Mouse (Mus musculus) bone marrow, adult 2 months (tissue): Measurements from ENCODE around the gene Atp6v1g3. TPM values are rescaled to one million over a fixed set of nuclear protein-coding genes. Genes with fewer than 3 reads are reported as not detected.
A peak's percentile ranks its signal among the peaks of the same experiment; 100 is the strongest.

Experiments
- H3K27ac ChIP-seq: fragments of 200-500 bp; 2 replicates; pipeline ENCODE4 v1.5.1; 2012; ENCODE audit warnings: low read depth, mild to moderate bottlenecking, control low read depth, inconsistent platforms, low read length; ENCODE audit not compliant: control insufficient read depth, poor library complexity, insufficient read depth
- H3K4me1 ChIP-seq: fragments of 200-500 bp; 2 replicates; pipeline ENCODE4 v1.6.1; 2011; ENCODE audit warnings: low read length; ENCODE audit not compliant: control insufficient read depth, insufficient read depth
- H3K4me3 ChIP-seq: fragments of 200-500 bp; replicated peaks from 2 replicates; pipeline ENCODE3; 2011; ENCODE audit warnings: mild to moderate bottlenecking, low read depth, low read length, control low read depth; ENCODE audit not compliant: control insufficient read depth
- CTCF ChIP-seq: fragments of 200-500 bp; IDR thresholded peaks from 2 replicates; pipeline ENCODE4 v1.5.1; 2011; ENCODE audit warnings: low read length, control low read depth; ENCODE audit not compliant: control insufficient read depth, insufficient read depth
- POLR2A ChIP-seq: fragments of 200-500 bp; IDR thresholded peaks from 2 replicates; pipeline ENCODE4 v1.6.1; 2011; ENCODE audit warnings: low read depth, mild to moderate bottlenecking, control low read depth, low read length, borderline replicate concordance; ENCODE audit not compliant: control insufficient read depth
- WGBS: fragments of 180-500 bp; shearing (Covaris S2); methylation state at CpG from one replicate; pipeline ENCODE4 v1.1.7; 2018; 5-methylcytosine and 5-hydroxymethylcytosine counted together
- polyA plus RNA-seq: library from polyadenylated mRNA; stranded (reverse); fragments of >200 nt; gene quantifications from 2 replicates; pipeline ENCODE4 v1.2.4, GENCODE M21; 2011; ENCODE audit warnings: low replicate concordance; ENCODE audit not compliant: missing spikeins, insufficient read depth, insufficient read length

The Atp6v1g3 gene
- polyA plus RNA-seq, 1 experiment: not detected

DNA sequence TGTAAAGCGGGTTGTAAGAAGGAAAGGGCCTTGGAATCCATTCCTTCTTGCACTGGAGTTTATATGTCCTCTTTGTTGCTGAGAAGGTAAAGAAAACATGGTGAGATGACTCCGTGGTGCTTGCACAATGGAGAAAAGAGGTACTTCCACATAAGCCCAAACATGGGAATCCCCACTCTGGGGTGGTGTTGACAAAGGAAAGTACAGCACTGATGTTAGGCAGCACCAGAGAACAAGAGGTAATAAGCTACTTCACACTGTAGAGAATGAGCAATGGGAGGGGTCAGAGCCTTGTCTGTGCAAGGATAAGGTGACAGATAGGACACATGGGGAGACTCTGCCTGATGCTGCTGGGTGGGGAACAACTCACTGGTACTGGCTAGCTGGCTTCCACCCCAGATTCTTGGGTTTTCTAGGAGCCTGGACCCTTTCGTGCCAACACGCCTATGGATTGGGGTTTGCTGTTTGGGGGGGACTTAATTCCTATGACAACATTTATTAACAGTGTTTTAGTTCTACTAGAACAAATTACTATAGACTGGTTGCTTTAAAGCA, 49.6 kb downstream of the Atp6v1g3 start:
- TF ChIP-seq CTCF (no peak), POLR2A (no peak)
- no peaks in the 10 kb centered on the region; the same call in 1 of the 2 replicates for H3K4me1 ChIP-seq
- H3K4me3 ChIP-seq: no peak overlapping the region
- WGBS: 58% methylated on average over 4 of the region's 4 CpGs
- peak overlapping the region; percentile 61 for H3K27ac ChIP-seq

DNA sequence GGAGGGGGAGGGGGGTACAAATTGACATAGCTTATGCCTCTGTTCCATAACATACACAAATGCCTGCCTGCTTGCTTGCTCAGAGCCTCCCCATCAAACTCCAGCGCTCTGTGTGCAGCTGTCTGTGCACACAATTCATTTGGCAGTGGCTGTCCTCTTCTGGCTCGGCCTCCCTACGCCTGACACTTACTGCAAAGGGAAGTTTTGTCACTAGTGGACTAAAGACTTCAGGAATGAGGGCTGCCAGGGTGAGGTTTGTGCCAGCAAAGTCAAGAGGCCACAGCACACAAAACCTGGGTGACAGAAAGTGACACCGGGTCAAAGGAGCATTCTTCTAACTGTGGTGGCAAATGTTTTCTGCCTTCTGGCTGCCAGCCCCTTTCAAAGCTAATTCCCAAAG, 52.6 kb downstream of the Atp6v1g3 start:
- TF ChIP-seq CTCF (no peak), POLR2A (no peak)
- Histone ChIP-seq H3K4me1 (no peaks in the 10 kb centered on the region; the same call in 1 of the 2 replicates), H3K4me3 (no peak overlapping the region), H3K27ac (no peak overlapping the region)
- 79% methylated on average over 4 of the region's 4 CpGs for WGBS

DNA sequence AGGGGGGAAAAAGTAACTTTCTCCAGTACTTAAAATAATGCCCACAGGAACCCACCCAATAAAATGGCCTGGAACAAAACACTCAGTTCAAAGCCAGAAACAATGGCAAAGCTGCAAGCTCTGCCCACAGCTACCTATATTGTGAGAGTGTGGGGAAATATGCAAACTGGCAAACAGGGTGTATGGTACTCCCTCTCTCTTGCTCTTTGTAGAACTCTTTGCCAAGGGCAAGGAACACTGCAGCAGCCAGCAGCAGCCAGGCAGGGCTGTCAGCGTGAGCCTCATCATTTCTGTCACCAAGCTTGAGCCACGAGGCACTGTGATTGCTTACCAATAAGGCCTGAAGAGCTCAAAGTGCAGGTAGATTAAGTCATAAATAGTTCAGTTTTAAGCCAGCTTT, 53.0 kb downstream of the Atp6v1g3 start:
- Histone ChIP-seq H3K4me3 (no peak overlapping the region), H3K4me1 (no peaks in the 10 kb centered on the region; the same call in 1 of the 2 replicates), H3K27ac (no peak overlapping the region)
- WGBS: 70% methylated on average over 2 of the region's 2 CpGs
- TF ChIP-seq POLR2A (no peak), CTCF (no peak)

DNA sequence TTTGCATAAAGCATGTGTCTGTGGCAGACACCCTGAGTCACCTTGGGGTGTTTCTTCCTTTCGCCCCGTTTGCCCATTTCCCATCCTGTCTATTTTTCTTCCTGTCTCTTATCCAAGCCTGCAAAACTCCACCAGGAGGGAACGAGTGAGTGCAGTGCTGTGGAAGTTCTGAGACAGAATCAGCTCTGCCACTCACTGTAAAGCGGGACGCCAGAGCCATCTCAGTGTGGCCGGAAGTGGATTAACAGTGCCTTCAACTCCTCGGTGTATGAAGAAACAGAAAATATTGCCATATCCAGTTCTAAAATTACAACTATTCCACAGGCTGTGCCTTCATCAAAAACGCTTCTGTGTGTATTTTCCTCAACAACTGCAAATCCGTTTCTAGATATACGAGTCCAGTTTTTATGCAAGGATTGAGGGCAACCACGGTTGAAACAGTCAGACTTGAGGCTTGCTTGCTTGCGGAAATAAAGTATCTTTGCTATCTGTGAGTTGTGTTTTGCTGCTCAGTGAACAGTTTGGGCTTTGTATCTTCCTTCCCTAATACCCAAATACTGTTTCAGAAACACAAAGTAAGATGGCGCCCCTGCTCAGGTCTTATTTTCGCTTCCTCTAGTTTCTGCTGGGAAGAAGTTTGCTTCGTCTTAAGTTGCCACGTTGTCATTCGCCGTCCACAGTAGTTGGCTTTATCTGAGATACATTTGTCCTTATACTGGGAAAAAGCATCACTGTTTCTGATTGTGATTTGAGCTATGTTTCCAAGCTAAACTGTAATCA, 54.1 kb downstream of the Atp6v1g3 start:
- no peak for TF ChIP-seq POLR2A
- no peak for TF ChIP-seq CTCF
- WGBS: 49% methylated on average over 18 of the region's 18 CpGs
- 0 out of 2 replicates have a peak overlapping the region, but pooled peaks have one; percentile 1 for H3K27ac ChIP-seq

DNA sequence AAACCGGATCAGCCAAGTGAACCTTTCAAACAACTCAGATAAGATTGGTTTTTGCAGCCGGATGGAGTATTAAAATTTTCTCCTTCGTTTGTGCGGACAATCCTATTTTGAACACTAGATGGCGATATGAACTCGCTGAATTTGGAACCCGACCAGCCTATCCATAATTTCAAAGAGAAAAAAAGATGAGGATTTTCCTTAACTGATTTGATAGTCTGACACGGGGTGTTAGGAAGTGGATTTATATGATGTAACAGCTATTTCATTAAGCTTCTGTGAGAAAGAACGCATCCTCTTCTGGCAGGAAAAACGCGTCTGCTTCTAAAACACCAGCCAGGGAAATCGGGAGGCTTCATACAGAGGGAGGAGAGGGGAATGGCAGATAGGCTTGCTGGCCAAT, 54.8 kb downstream of the Atp6v1g3 start:
- Histone ChIP-seq H3K4me3 (no peak overlapping the region), H3K4me1 (no peaks in the 10 kb centered on the region), H3K27ac (no peak overlapping the region)
- WGBS: 16% methylated on average over 12 of the region's 12 CpGs
- TF ChIP-seq POLR2A (no peak), CTCF (0 out of 2 replicates have a peak, but pooled peaks have one; percentile 25)

More for the DNA sequence above, 54.1 kb downstream of the Atp6v1g3 start:
- Histone ChIP-seq H3K4me3 (no peak overlapping the region), H3K4me1 (no peaks in the 10 kb centered on the region; the same call in 1 of the 2 replicates)

DNA sequence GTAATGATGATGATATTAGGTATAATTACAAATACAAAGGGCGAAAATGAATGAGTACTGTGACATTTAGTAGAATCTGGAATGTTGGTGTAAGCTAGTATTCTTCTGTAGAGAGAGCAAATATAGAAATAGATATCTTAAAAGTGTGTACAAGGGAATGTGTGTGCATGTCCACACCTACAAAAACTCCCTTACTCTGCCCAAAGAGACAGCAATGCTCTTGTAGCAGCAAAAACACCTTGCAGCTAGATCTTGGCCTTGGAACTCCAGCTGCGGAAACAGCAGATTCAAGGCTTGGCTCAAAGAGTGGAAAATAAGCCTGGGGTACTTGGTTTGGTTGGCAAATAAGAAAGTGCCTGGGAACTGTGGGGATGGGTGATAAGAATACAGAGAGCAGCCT, 57.0 kb downstream of the Atp6v1g3 start:
- Histone ChIP-seq H3K27ac (no peak overlapping the region), H3K4me1 (no peaks in the 10 kb centered on the region), H3K4me3 (no peak overlapping the region)
- WGBS: 86% methylated on average over 2 of the region's 2 CpGs
- no peak for TF ChIP-seq CTCF
- TF ChIP-seq POLR2A: no peak

DNA sequence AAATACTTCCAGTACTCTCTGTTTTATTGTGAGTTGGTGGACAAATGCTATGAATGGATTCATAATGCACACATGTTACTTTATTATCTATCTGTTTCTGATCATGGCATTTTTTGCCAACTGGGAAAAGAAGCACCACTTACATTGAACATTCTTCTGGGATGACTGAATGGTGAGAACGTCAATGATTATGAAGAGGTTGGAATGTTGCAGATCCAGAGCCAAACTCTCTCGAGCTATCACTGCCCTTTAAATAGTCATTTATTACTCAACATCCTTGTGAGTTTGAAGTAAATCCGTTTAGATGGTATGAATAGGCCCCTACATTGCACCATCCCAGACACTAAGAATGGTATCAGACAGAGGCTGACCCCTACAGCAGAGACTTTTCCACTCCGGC, 58.1 kb downstream of the Atp6v1g3 start:
- Histone ChIP-seq H3K4me1 (no peaks in the 10 kb centered on the region), H3K27ac (no peak overlapping the region), H3K4me3 (no peak overlapping the region)
- WGBS: 58% methylated on average over 4 of the region's 4 CpGs
- TF ChIP-seq POLR2A (no peak), CTCF (no peak)

DNA sequence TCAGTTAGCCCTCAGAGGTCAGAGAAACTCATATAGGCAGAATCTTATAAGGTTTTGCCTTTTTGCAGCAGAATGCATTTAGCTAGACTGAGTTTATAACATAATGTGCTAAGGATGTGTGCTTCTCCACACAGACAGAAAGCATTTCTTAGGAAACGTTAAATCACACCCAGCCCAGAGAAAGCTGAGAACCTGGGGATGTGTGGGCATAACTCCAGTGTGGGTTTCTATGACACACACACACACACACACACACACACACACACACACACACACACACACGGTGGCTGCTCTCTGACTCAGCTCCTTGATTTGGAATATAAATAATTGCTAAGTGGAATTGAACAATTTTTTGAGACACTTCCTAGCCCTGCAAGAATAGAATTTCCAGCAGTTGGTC, 61.2 kb downstream of the Atp6v1g3 start:
- WGBS: 48% methylated on average over 2 of the region's 2 CpGs
- no peak overlapping the region for H3K4me3 ChIP-seq
- TF ChIP-seq POLR2A: no peak
- H3K4me1 ChIP-seq: no peaks in the 10 kb centered on the region
- H3K27ac ChIP-seq: no peak overlapping the region

DNA sequence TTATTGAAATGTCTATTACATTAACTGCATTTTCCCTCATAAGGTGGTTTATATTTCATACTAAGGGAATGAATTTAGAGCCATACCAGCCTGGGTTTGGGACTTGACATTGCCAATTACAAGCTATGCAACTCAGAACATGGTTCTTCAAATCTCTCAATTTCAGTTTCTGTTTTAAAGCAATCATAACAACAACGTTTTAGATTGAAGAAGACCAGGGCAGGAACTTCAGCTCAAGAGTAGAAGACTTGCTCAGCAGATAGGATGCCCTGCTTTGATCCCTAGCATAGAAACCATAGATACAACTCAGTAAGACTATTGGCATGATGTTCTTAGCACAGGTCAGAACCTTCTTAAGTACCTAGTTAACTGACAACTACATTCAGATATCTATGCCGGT, 63.9 kb downstream of the Atp6v1g3 start:
- H3K4me1 ChIP-seq: no peaks in the 10 kb centered on the region
- H3K27ac ChIP-seq: no peak overlapping the region
- H3K4me3 ChIP-seq: no peak overlapping the region
- 62% methylated on average over 2 of the region's 2 CpGs for WGBS
- no peak for TF ChIP-seq POLR2A
- TF ChIP-seq CTCF: no peak

Other genes with a start within 250 kb of the Atp6v1g3 start
- 38.3 and 75.0 TPM in 2 replicates for gene Ptprc, start 98.0 kb upstream of the Atp6v1g3 start, polyA plus RNA-seq